In the genomic region with DNA sequence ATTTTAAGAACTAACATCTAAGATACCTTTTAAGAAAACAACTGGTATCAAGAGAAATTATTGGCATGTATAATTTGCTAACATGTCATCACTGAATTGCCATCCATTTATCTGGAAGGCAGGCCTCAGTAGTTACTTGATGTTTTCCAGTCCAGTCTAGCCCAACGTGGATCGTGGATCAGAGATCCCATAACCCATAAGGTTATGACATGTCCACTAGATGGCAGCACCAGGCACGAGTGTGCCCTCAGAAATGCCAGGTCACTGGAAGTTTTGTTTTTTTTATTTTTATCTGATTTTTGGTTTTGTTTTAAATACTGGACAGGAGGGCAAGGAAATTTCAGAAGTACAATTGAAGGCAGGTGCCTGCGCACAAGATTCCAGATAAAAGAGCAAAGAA, we compare ENCODE assay signal across 9 mouse cellular contexts.
DNase-seq lines count a peak whose midpoint lies in the region; ATAC-seq and TF ChIP-seq lines count a peak whose summit lies in the region.
"Had no signal": no experiment of that assay in that cellular context is flagged by ENCODE, and none has a peak within 500 bp of the region (broad histone marks: within the 10 kb centered on the region; RNA-seq: fewer than 3 reads in every experiment).

No protein-coding gene starts in this region.

- DNase-seq in gastrocnemius, adult 2 months, result peak; percentile 42
- DNase-seq in gastrocnemius, adult 8-10 months (ENCODE audit: low spot score in 2 of 2), result no peak
- peak; percentile 59 for DNase-seq in urinary bladder, postnatal 25 days (ENCODE audit: low spot score)
- DNase-seq in urinary bladder, postnatal 4 days (ENCODE audit: low spot score in 2 of 2), result no peak
- DNase-seq in cerebellum, postnatal 36 days, result peak; percentile 16 to 40
- peak; percentile 80 for DNase-seq in hindbrain, postnatal 0 days (ENCODE audit: low spot score)
- peak; percentile 77 for DNase-seq in splenic B cell, adult 2 months (ENCODE audit: low read depth, low spot score)

- H3K9ac ChIP-seq in hindbrain, postnatal 0 days (replicated peaks; ENCODE audit: low read length), result no peak overlapping the region
- H3K9ac ChIP-seq: limb, embryonic 13.5 days had no signal

- no peak overlapping the region for H3K4me2 ChIP-seq in hindbrain, postnatal 0 days (ENCODE audit: low read depth, low read length)
- H3K4me2 ChIP-seq: limb, embryonic 13.5 days had no signal

- peak; percentile 68; the same call in 1 of the 2 replicates for ATAC-seq in hindbrain, postnatal 0 days
- peak; percentile 53 for ATAC-seq in megakaryocyte, adult 5-6 weeks (ENCODE audit: poor library complexity, severe bottlenecking)

- H3K4me1 ChIP-seq in hindbrain, postnatal 0 days (ENCODE audit: insufficient read depth, low read length), result no peaks in the 10 kb centered on the region
- H3K4me1 ChIP-seq: limb, embryonic 13.5 days had no signal

- no peaks in the 10 kb centered on the region for H3K9me3 ChIP-seq in hindbrain, postnatal 0 days (ENCODE audit: low read length)
- H3K9me3 ChIP-seq: limb, embryonic 13.5 days had no signal

- H3K36me3 ChIP-seq in hindbrain, postnatal 0 days (ENCODE audit: insufficient read depth, low read length), result no peaks in the 10 kb centered on the region
- H3K36me3 ChIP-seq in splenic B cell, adult 2 months (ENCODE audit: control insufficient read depth, insufficient read depth, low read length, poor library complexity, severe bottlenecking), result no peaks in the 10 kb centered on the region
- H3K36me3 ChIP-seq: limb, embryonic 13.5 days had no signal

- no peaks in the 10 kb centered on the region for H3K27me3 ChIP-seq in hindbrain, postnatal 0 days (ENCODE audit: insufficient read depth, low read length)
- H3K27me3 ChIP-seq in splenic B cell, adult 2 months (ENCODE audit: control insufficient read depth, insufficient read depth, low read length, poor library complexity, severe bottlenecking), result no peaks in the 10 kb centered on the region
- H3K27me3 ChIP-seq: limb, embryonic 13.5 days had no signal

- no peak overlapping the region for H3K4me3 ChIP-seq in gastrocnemius, adult 2 months
- H3K4me3 ChIP-seq in hindbrain, postnatal 0 days (ENCODE audit: low read length), result no peak overlapping the region
- H3K4me3 ChIP-seq: limb, embryonic 13.5 days had no signal

- WGBS in hindbrain, postnatal 0 days, result 25% methylated on average over 4 of the region's 4 CpGs

- H3K27ac ChIP-seq in gastrocnemius, adult 2 months, result no peak overlapping the region
- no peak overlapping the region for H3K27ac ChIP-seq in hindbrain, postnatal 0 days
- H3K27ac ChIP-seq: limb, embryonic 13.5 days had no signal

- intact Hi-C loops in gastrocnemius, adult 2 months (cut with DNase I), result loop anchor here (5.0 kb wide), 2 partner anchors 340 to 415 kb away; no protein-coding TSS in a partner anchor

- TF ChIP-seq CTCF in gastrocnemius, adult 2 months (IDR thresholded peaks at IDR 0.05), result peak; percentile 84
- peak; percentile 77 for TF ChIP-seq CTCF in hindbrain, postnatal 0 days (IDR thresholded peaks at IDR 0.05; ENCODE audit: low read depth)

Comparison
In these comparisons a context has a peak if more than half of its experiments do, and no peak if none do; other contexts are left out.
1. DNase-seq: peak in gastrocnemius, adult 2 months (single experiment), urinary bladder, postnatal 25 days (single experiment), cerebellum, postnatal 36 days (2 of 2), hindbrain, postnatal 0 days (single experiment) and splenic B cell, adult 2 months (single experiment); none in gastrocnemius, adult 8-10 months (0 of 2) and urinary bladder, postnatal 4 days (0 of 2).